Mouse (Mus musculus): Measurements from ENCODE around the gene Fabp3.

Gene Fabp3

DNA sequence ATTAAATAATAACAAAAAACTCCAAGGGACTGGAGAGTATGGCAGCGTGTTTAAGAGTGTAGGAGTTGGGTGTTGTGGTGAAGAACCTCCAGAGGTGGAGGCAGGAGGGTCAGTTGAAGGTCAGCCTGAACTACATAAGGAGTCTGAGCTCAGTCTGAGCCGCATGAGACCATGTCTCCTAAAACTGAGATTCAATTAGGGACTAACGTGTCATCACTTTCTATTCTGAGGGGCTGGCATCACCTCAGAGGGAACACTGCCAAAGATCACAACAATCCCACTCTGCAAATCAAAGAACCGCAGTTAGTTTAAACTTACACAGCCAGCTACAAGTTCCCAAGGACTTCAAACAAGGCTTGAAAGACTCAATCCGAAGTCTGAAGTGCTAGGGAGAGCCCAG is 15.2 kb downstream of the Fabp3 start:
- no peak for DNase-seq (ENCODE audit: low spot score in 2 of 2)

DNA sequence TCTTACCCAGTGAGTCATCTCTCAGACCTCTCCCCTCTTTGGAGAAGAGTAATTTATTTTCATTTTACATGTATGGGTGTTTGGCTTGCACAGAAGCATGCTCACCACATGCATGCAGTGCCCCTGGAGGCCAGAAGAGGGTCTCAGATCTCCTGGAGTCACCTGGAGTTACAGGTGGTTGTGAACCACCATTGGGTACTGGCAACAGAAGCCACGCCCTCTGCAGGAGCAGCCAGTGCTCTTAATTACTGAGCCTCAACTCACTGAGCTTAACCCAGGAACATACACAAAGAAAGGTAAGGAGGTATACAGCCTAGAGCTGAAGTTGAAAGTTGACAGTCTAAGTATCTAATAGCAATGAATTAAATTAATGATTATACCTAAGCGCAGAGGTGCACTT is 17.1 kb downstream of the Fabp3 start:
- no peak for DNase-seq (ENCODE audit: low spot score in 2 of 2)

DNA sequence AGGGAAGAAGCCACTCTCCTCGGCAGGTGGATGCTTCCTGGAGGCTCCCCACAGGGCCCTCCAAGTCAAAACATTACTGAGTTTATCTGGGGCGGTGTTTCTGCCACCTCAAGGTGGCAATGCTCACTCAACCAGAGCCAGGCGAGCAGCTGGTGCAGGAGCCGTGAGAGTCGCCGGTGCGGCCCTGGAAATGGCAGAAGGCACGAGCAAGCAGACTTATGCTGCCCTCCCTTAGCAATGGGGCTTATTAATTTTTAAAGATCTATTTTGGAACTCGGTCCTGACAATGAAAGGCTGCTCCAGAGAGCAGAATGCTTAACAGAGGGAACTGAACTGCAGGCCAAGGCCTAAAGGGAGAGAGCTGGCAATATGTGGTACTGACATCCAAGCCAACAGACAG is 19.0 kb downstream of the Fabp3 start:
- peak in 1 of 2 experiments; percentile 32 for DNase-seq (ENCODE audit: low spot score in 2 of 2)

DNA sequence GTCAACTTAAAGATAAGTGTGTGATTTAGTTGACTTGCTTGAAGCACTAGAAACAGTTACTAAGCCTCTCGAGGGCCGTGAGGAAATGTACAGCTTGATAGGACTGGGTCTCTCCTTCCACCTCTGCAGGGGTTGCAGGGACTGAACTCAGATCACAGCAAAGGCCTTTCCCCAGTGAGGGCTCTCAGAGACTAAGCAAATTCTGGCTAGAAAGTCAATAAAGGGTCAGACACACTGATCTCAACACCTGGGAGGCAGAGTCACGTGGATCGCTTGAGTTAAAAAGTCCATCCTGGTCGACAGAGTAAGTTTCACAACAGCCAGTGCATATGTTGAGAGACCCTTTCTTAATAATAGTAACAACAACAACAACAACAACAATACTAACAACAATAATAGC is 27.5 kb downstream of the Fabp3 start:
- no peak for DNase-seq (ENCODE audit: low spot score in 2 of 2)

- DNase-seq (ENCODE audit: low spot score in 2 of 2): peak in 1 of 2 experiments; percentile 28
Observed at GRCm38 (mm10) chr4:130341691-130342090, 33.3 kb downstream of the Fabp3 start.

- DNase-seq (ENCODE audit: low spot score in 2 of 2): no peak
Observed at GRCm38 (mm10) chr4:130349666-130350065, 41.3 kb downstream of the Fabp3 start.

DNA sequence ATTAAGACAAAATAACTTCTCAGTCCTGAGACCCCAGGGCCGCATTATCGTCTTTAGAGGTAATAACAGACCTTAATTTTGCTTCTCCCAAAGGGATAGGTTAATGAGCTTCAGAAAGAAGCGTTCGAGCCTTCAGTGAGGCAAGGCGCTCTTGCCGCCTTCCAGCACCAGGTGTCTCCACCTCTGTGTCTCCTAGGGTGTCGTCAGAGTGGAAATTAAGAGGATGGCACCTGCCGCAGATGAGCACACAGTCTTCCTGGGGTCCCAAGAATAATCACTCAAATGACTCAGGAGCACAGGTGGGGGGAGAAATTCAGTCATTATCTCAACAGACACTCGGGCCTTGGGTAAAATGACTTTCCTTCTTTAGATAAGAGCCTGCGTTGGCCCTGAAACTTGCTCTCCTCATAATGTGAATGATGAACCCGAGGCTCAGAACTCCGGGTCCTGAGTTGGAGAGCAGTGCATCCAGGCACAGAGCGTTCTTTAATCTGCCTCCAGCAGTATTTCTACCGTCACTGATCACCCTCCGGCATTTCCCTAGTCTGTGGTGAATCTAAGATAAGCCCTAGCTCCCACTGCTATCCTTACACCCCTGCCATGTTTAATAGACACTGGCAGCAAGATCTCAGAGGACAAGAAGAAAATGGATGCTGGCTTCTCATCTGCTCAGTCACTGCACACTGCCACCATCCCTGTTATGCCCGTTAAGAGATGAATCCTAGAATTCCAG is 42.5 kb downstream of the Fabp3 start:
- no peak for DNase-seq (ENCODE audit: low spot score in 2 of 2)

- DNase-seq (ENCODE audit: low spot score in 2 of 2): no peak
Observed at GRCm38 (mm10) chr4:130352588-130352987, 44.2 kb downstream of the Fabp3 start.

- DNase-seq (ENCODE audit: low spot score in 2 of 2): no peak
Observed at GRCm38 (mm10) chr4:130357946-130358345, 49.6 kb downstream of the Fabp3 start.

GRCm38 (mm10) chr4:130359486-130360237 is 51.3 kb downstream of the Fabp3 start, which contains the start of the genes Zcchc17 and Snrnp40:
Zcchc17 (minus strand) TSS chr4:130359943.
Snrnp40 (plus strand) TSS chr4:130360132.
- peak; percentile 97 to 99 for DNase-seq (ENCODE audit: low spot score in 2 of 2)

- DNase-seq (ENCODE audit: low spot score in 2 of 2): no peak
Observed at GRCm38 (mm10) chr4:130360238-130360590, 51.8 kb downstream of the Fabp3 start.

All from cerebellum, postnatal 4 days (tissue).